In the genomic region with DNA sequence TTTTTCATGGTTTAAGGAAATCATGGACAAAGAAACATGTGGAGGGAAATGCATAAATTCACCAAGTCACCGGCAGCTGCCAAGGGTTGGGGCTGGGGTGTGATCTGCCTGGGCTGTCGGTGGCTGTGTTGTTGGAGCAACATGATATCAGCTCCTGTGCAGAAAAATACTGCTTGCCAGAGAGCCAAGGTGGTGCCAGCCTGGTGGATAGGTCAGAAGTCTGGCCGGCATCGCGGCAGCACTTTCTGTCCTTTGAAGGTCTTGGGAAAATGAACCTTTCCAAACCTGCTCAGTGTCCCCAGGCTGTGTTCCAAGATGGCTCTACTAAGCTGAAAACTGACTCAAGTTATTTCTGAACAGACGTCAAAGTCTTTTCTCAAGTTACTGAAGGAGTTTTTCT, we compare ENCODE assay signal across 16 mouse cellular contexts. TPM values are rescaled to one million over a fixed set of nuclear protein-coding genes. Genes with fewer than 3 reads are reported as not detected.
DNase-seq lines count a peak whose midpoint lies in the region; TF ChIP-seq lines count a peak whose summit lies in the region.
"Had no signal": no experiment of that assay in that cellular context is flagged by ENCODE, and none has a peak within 500 bp of the region (broad histone marks: within the 10 kb centered on the region; RNA-seq: fewer than 3 reads in every experiment).

No protein-coding gene starts in this region.

- intact Hi-C loops in gastrocnemius, postnatal 36 days (cut with DNase I) = no loop called here

- TF ChIP-seq CTCF in lung, adult 2 months (IDR thresholded peaks at IDR 0.05; ENCODE audit: insufficient read depth, low read length) = no peak

- 75% methylated on average over 6 of the region's 6 CpGs for WGBS in lung, adult 2 months

- H3K4me3 ChIP-seq in lung, adult 2 months (replicated peaks; ENCODE audit: extremely low read depth, low read depth, low read length) = no peak overlapping the region
- H3K4me3 ChIP-seq: hindbrain, embryonic 15.5 days had no signal

- no peak for TF ChIP-seq POLR2A in lung, adult 2 months (IDR thresholded peaks at IDR 0.05; ENCODE audit: borderline replicate concordance, extremely low read depth, low read depth, low read length)

- H3K4me1 ChIP-seq in lung, adult 2 months (ENCODE audit: control insufficient read depth, insufficient read depth, low read length) = no peaks in the 10 kb centered on the region

- peak; percentile 40 to 56 for DNase-seq in cerebellum, postnatal 10 days
- no peak for DNase-seq in cerebellum, adult 11 months
- DNase-seq in kidney, adult 9 months = peak; percentile 11
- DNase-seq in kidney, postnatal 25 days = no peak
- peak; percentile 59 to 60 for DNase-seq in adrenal gland, postnatal 36 days
- peak; percentile 73 to 80 for DNase-seq in gastrocnemius, postnatal 36 days
- no peak for DNase-seq in lung, adult 2 months
- DNase-seq in urinary bladder, postnatal 4 days (ENCODE audit: low spot score in 2 of 2) = no peak
- DNase-seq: kidney, adult 11 months; liver, postnatal 0 days had no signal

RNA-seq across cellular contexts. Expression of a gene that starts 44.2 kb away (rescaled TPM):
- total RNA-seq in adrenal gland, postnatal 36 days (2021) = 1 to 10 TPM; 1.6 to 1.8 TPM
- total RNA-seq in gastrocnemius, postnatal 36 days (2021) = not detected
- not detected in 2 replicates for polyA plus RNA-seq in lung, adult 2 months (2012; rRNA removed)
- total RNA-seq: common myeloid progenitor, adult 5-6 weeks; granulocyte monocyte progenitor cell, adult 5-6 weeks; neutrophil, adult 5-6 weeks had no signal
- polyA plus RNA-seq: limb, embryonic 11.5 days; liver, postnatal 0 days; macrophage had no signal

Comparison
In these comparisons a context has a peak if more than half of its experiments do, and no peak if none do; other contexts are left out.
1. DNase-seq: peak in cerebellum, postnatal 10 days (2 of 2), kidney, adult 9 months (single experiment), adrenal gland, postnatal 36 days (2 of 2) and gastrocnemius, postnatal 36 days (2 of 2); none in cerebellum, adult 11 months (single experiment), kidney, postnatal 25 days (0 of 2), lung, adult 2 months (single experiment) and urinary bladder, postnatal 4 days (0 of 2).